ENCODE assay signal across 9 mouse cellular contexts in the genomic region with DNA sequence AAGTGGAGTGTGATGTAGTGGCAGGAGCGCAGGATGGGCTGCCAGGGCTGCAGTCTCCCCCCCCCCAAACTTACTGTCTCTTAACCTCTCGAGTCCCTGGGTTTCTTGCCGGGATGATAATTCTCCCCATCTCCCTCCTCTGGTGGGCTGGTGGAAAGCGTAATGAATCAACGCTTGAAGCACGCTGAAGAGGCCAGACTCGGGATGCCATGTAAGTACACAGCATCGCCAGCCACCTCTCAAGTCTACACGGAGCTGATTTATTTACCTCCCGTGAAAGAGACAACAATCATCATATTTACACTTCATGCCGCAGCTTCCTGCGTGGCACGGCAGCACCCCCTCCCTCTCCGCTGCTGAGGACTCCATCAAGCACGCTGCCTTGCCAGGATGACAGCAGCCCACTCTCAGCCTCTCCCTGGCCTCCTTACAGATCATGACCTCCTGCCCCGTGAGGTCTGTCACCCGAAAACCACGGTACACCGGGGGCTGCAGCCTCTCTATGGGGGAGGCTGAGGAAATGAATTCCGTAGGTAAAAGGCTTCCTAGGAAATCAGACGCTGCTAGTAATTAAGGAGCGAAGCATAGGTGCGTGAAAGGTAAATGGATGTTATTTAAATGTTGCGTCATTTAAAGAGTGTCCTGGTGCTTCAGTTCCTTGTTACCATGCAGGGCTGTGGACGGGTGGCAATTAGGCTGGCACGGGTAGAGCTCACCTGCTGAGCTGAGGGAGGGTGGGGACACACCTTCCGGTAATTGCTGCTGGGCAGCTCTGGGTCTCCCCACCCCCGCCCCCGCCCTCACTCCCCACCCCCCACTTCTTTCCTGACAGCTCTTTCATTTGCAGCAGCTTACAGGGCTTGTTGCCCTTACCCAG.
A peak's percentile ranks its signal among the peaks of the same experiment; 100 is the strongest.
DNase-seq lines count a peak whose midpoint lies in the region; ATAC-seq and TF ChIP-seq lines count a peak whose summit lies in the region.
"Had no signal": no experiment of that assay in that cellular context is flagged by ENCODE, and none has a peak within 500 bp of the region (broad histone marks: within the 10 kb centered on the region; RNA-seq: fewer than 3 reads in every experiment).

No protein-coding gene starts in this region.

- DNase-seq in cerebellum, postnatal 10 days, result peak; percentile 56 to 60
- DNase-seq in cerebellum, adult 8-10 months, result no peak
- DNase-seq in thymus, postnatal 0 days (ENCODE audit: low spot score), result peak; percentile 21
- no peak for DNase-seq in thymus, adult 18-20 months
- DNase-seq in liver, postnatal 0 days, result no peak
- DNase-seq in right cerebral cortex, postnatal 4 days, result no peak
- no peak for DNase-seq in layer of hippocampus, adult 9-11 months
- DNase-seq: gastrocnemius, postnatal 14 days had no signal

- no peak overlapping the region for H3K9ac ChIP-seq in liver, postnatal 0 days (replicated peaks)

- peak overlapping the region; percentile 51 for H3K4me2 ChIP-seq in liver, postnatal 0 days (ENCODE audit: low read depth, low read length)

- ATAC-seq in liver, postnatal 0 days, result no peak
- ATAC-seq in erythroid progenitor cell, adult 5-6 weeks (replicated peaks; ENCODE audit: low FRiP score, poor library complexity, severe bottlenecking), result no peak

- H3K27ac ChIP-seq in liver, postnatal 0 days (ENCODE audit: low read depth), result no peak overlapping the region

- 0 out of 2 replicates have a peak overlapping the region, but pooled peaks have one; percentile 19 for H3K4me3 ChIP-seq in liver, postnatal 0 days (ENCODE audit: low read depth, low read length)

- WGBS in liver, postnatal 0 days (ENCODE audit: insufficient replicate concordance), result 30% methylated on average over 29 of the region's 29 CpGs

- no peak for TF ChIP-seq CTCF in liver, postnatal 0 days (IDR thresholded peaks at IDR 0.05; ENCODE audit: low read depth)

- no peaks in the 10 kb centered on the region for H3K36me3 ChIP-seq in liver, postnatal 0 days (replicated peaks; ENCODE audit: insufficient read depth, low read length)

- H3K4me1 ChIP-seq in liver, postnatal 0 days (ENCODE audit: insufficient read depth), result peaks cover 25% of the 10 kb centered on the region

- H3K27me3 ChIP-seq in liver, postnatal 0 days (ENCODE audit: insufficient read depth, low read length), result peaks cover 19% of the 10 kb centered on the region; the same call in 1 of the 2 replicates

- TF ChIP-seq EP300 in liver, postnatal 0 days (IDR thresholded peaks at IDR 0.05; ENCODE audit: low read depth), result no peak

- no peaks in the 10 kb centered on the region for H3K9me3 ChIP-seq in liver, postnatal 0 days (ENCODE audit: low read length)

Comparison
In these comparisons a context has a peak if more than half of its experiments do, and no peak if none do; other contexts are left out.
1. DNase-seq: peak in cerebellum, postnatal 10 days (2 of 2) and thymus, postnatal 0 days (single experiment); none in cerebellum, adult 8-10 months (single experiment), thymus, adult 18-20 months (0 of 2), liver, postnatal 0 days (single experiment), right cerebral cortex, postnatal 4 days (single experiment) and layer of hippocampus, adult 9-11 months (single experiment).